Mouse (Mus musculus) neural tube, embryonic 15.5 days (tissue): ENCODE measurements at regions not wholly inside any gene's neighbourhood (a gene's known extent, or its start where the extent isn't known, plus 50 kb on each side); places are given as distances from the start of the nearest gene placed in this dataset.

Source experiments
- ATAC-seq: fragments of 200-750 bp; cut with Nextera tagmentation; 2 replicates; pipeline ENCODE4 v1.8.0; 2017; ENCODE audit warnings: mild to moderate bottlenecking, moderate TSS enrichment, moderate library complexity; ENCODE audit not compliant: low FRiP score
- H3K27ac ChIP-seq: fragments of 300-500 bp; sonication (generic); replicated peaks from 2 replicates; pipeline ENCODE4 v1.5.1; 2015; ENCODE audit warnings: mild to moderate bottlenecking, inconsistent platforms
- H3K27me3 ChIP-seq: fragments of 300-500 bp; sonication (generic); replicated peaks from 2 replicates; pipeline ENCODE4 v1.6.1; 2015; ENCODE audit warnings: inconsistent platforms
- H3K36me3 ChIP-seq: fragments of 300-500 bp; sonication (generic); 2 replicates; pipeline ENCODE4 v1.6.1; 2015; ENCODE audit warnings: inconsistent platforms
- H3K4me1 ChIP-seq: fragments of 300-500 bp; sonication (generic); 2 replicates; pipeline ENCODE4 v1.6.1; 2015; ENCODE audit warnings: inconsistent platforms
- H3K4me2 ChIP-seq: fragments of 300-500 bp; sonication (generic); 2 replicates; pipeline ENCODE4 v1.6.1; 2015; ENCODE audit warnings: inconsistent platforms, mild to moderate bottlenecking, moderate library complexity
- H3K4me3 ChIP-seq: fragments of 300-500 bp; sonication (generic); replicated peaks from 2 replicates; pipeline ENCODE4 v1.5.1; 2015; ENCODE audit warnings: mild to moderate bottlenecking, inconsistent platforms
- H3K9ac ChIP-seq: fragments of 300-500 bp; sonication (generic); replicated peaks from 2 replicates; pipeline ENCODE4 v1.6.1; 2015; ENCODE audit warnings: mild to moderate bottlenecking, inconsistent platforms
- H3K9me3 ChIP-seq: fragments of 300-500 bp; sonication (generic); replicated peaks from 2 replicates; pipeline ENCODE4 v1.6.1; 2016; ENCODE audit warnings: inconsistent platforms
- WGBS: fragments of 180-500 bp; shearing (Covaris S2); methylation state at CpG from one replicate; pipeline ENCODE4 v1.1.7; 2015; ENCODE audit warnings: mixed read lengths; 5-methylcytosine and 5-hydroxymethylcytosine counted together

DNA sequence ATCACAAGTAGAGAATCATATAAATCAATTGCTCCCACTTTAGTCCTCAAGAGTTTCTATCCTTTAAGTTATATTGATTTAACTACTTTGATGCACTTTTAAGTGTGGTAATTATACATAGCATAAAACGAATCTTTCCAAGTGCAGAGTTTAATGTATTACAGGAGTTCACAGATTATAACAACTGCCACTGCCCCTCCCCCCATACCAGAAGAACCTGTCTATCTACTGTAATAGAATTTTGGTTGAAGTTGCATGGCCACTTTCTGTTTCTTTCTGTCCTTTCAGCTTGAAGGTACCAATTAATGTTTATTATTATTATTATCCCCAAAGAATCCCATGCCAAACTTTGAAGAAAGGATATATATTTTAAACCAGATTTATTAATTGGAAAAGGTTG lies 51.9 kb upstream of the Ccser1 start:
- H3K4me1 ChIP-seq, result no peaks in the 10 kb centered on the region
- no peak for ATAC-seq
- 89% methylated on average over 1 of the region's 1 CpGs for WGBS

More for the DNA sequence above, 51.9 kb upstream of the Ccser1 start:
- Histone ChIP-seq H3K27me3 (no peaks in the 10 kb centered on the region), H3K9me3 (no peaks in the 10 kb centered on the region), H3K4me3 (no peak overlapping the region), H3K4me2 (no peak overlapping the region), H3K27ac (no peak overlapping the region), H3K36me3 (no peaks in the 10 kb centered on the region), H3K9ac (no peak overlapping the region)
